Mouse (Mus musculus) CD4-positive helper T cell, adult 2 months (primary cell): ENCODE measurements around the gene Stox2.
"Not testable (repeated sequence)": the region's sequence is repeated elsewhere in the genome, so short reads cannot be mapped to it uniquely, and the experiment has no call there.

ENCODE experiments used
- DNase-seq: peaks from one replicate; pipeline ENCODE4 v3.0.0-alpha.2; 2012; ENCODE audit warnings: low read depth, missing footprints, low spot score

Gene Stox2

GRCm38 (mm10) chr8:47446312-47447046, at the start of gene Stox2:
Stox2 (minus strand) TSS chr8:47446362.
- DNase-seq = no peak

- DNase-seq = no peak
These were observed 49.3 kb upstream of the Stox2 start for GRCm38 (mm10) chr8:47495428-47495827.

- DNase-seq = no peak
These were observed 48.5 kb upstream of the Stox2 start for GRCm38 (mm10) chr8:47494602-47495153.

GRCm38 (mm10) chr8:47493106-47493505, 46.9 kb upstream of the Stox2 start:
- DNase-seq = no peak

GRCm38 (mm10) chr8:47487231-47487630, 41.1 kb upstream of the Stox2 start:
- DNase-seq = no peak

GRCm38 (mm10) chr8:47482354-47483071, 36.4 kb upstream of the Stox2 start:
- DNase-seq = no peak

- no peak for DNase-seq
These were observed 33.9 kb upstream of the Stox2 start for GRCm38 (mm10) chr8:47480039-47480438.

- no peak for DNase-seq
These were observed 15.5 kb upstream of the Stox2 start for GRCm38 (mm10) chr8:47461650-47462049.

- no peak for DNase-seq
These were observed 13.1 kb upstream of the Stox2 start for GRCm38 (mm10) chr8:47459216-47459749.

- DNase-seq = no peak
These were observed 12.4 kb upstream of the Stox2 start for GRCm38 (mm10) chr8:47458591-47458990.

GRCm38 (mm10) chr8:47449211-47449610, 3.0 kb upstream of the Stox2 start:
- DNase-seq = not testable (repeated sequence)

- no peak for DNase-seq
These were observed 6.9 kb downstream of the Stox2 start for GRCm38 (mm10) chr8:47439271-47439670.

GRCm38 (mm10) chr8:47437976-47438375, 8.2 kb downstream of the Stox2 start:
- no peak for DNase-seq

- DNase-seq = no peak
These were observed 10.3 kb downstream of the Stox2 start for GRCm38 (mm10) chr8:47435861-47436260.

- no peak for DNase-seq
These were observed 10.8 kb downstream of the Stox2 start for GRCm38 (mm10) chr8:47435412-47435811.

GRCm38 (mm10) chr8:47431263-47431662, 14.9 kb downstream of the Stox2 start:
- no peak for DNase-seq

GRCm38 (mm10) chr8:47414258-47414525, 32.0 kb downstream of the Stox2 start:
- not testable (repeated sequence) for DNase-seq

- DNase-seq = no peak
These were observed 32.5 kb downstream of the Stox2 start for GRCm38 (mm10) chr8:47413524-47414257.

- no peak for DNase-seq
These were observed 33.3 kb downstream of the Stox2 start for GRCm38 (mm10) chr8:47412696-47413523.

GRCm38 (mm10) chr8:47411994-47412695, 34.0 kb downstream of the Stox2 start:
- no peak for DNase-seq
